Mouse (Mus musculus): ENCODE results near the gene Tas1r1. TPM values are rescaled to one million over a fixed set of nuclear protein-coding genes. Genes with fewer than 3 reads are reported as not detected.

Gene Tas1r1
- polyA plus RNA-seq, 1 experiment from 2014 or later: 1.5 TPM

Other genes starting within 250 kb of the Tas1r1 start
- 159 and 162 TPM in 2 replicates for gene Camta1, start 176.7 kb downstream of the Tas1r1 start, polyA plus RNA-seq (2015; fragmentation: Nextera tagmentation; extraction: Ambion mirVana)
- 84.3 and 86.5 TPM in 2 replicates for gene Dnajc11, start 104.9 kb downstream of the Tas1r1 start, polyA plus RNA-seq (2015; fragmentation: Nextera tagmentation; extraction: Ambion mirVana)
- 35.9 and 36.7 TPM in 2 replicates for gene Thap3, start 49.6 kb downstream of the Tas1r1 start, polyA plus RNA-seq (2015; fragmentation: Nextera tagmentation; extraction: Ambion mirVana)
- 18.4 and 20.0 TPM in 2 replicates for gene Phf13, start 42.3 kb downstream of the Tas1r1 start, polyA plus RNA-seq (2015; fragmentation: Nextera tagmentation; extraction: Ambion mirVana)
- 3.2 and 3.7 TPM in 2 replicates for gene Klhl21, start 29.8 kb downstream of the Tas1r1 start, polyA plus RNA-seq (2015; fragmentation: Nextera tagmentation; extraction: Ambion mirVana)
- 17.1 and 19.6 TPM in 2 replicates for gene Zbtb48, start 10.9 kb downstream of the Tas1r1 start, polyA plus RNA-seq (2015; fragmentation: Nextera tagmentation; extraction: Ambion mirVana)
- 23.3 and 25.8 TPM in 2 replicates for gene Nol9, start 753 bp upstream of the Tas1r1 start, polyA plus RNA-seq (2015; fragmentation: Nextera tagmentation; extraction: Ambion mirVana)
- 10.2 and 10.9 TPM in 2 replicates for gene Plekhg5, start 33.9 kb upstream of the Tas1r1 start, polyA plus RNA-seq (2015; fragmentation: Nextera tagmentation; extraction: Ambion mirVana)
- gene Tnfrsf25, start 77.4 kb upstream of the Tas1r1 start, polyA plus RNA-seq (2015; fragmentation: Nextera tagmentation; extraction: Ambion mirVana): 1.00 and 1.3 TPM in 2 replicates
- 0.09 and 0.22 TPM in 2 replicates for gene Espn, start 113.8 kb upstream of the Tas1r1 start, polyA plus RNA-seq (2015; fragmentation: Nextera tagmentation; extraction: Ambion mirVana)
- 0.34 and 1.8 TPM in 2 replicates for gene Hes2, start 120.3 kb upstream of the Tas1r1 start, polyA plus RNA-seq (2015; fragmentation: Nextera tagmentation; extraction: Ambion mirVana)
- gene Acot7, start 139.6 kb upstream of the Tas1r1 start, polyA plus RNA-seq (2015; fragmentation: Nextera tagmentation; extraction: Ambion mirVana): 269 and 299 TPM in 2 replicates
- 9.0 and 9.3 TPM in 2 replicates for gene Gpr153, start 235.7 kb upstream of the Tas1r1 start, polyA plus RNA-seq (2015; fragmentation: Nextera tagmentation; extraction: Ambion mirVana)